Mouse (Mus musculus) embryonic facial prominence, embryonic 11.5 days (tissue): ENCODE data around the gene Sapcd1. TPM values are rescaled to one million over a fixed set of nuclear protein-coding genes. Genes with fewer than 3 reads are reported as not detected.

ENCODE experiments used
- ATAC-seq: fragments of 200-750 bp; cut with Nextera tagmentation; replicated peaks from 2 replicates; pipeline ENCODE4 v1.8.0; 2017; ENCODE audit warnings: low read depth; ENCODE audit not compliant: insufficient number of reproducible peaks, low FRiP score, low TSS enrichment
- DNase-seq: peaks from one replicate; pipeline ENCODE4 v3.0.0-alpha.2; 2015; ENCODE audit warnings: low spot score
- H3K27ac ChIP-seq: fragments of 300-500 bp; sonication (generic); replicated peaks from 2 replicates; pipeline ENCODE4 v1.5.1; 2014; ENCODE audit warnings: mild to moderate bottlenecking, low read depth, low read length, control low read depth
- H3K27me3 ChIP-seq: fragments of 300-500 bp; sonication (generic); 2 replicates; pipeline ENCODE4 v1.6.1; 2014; ENCODE audit warnings: mild to moderate bottlenecking, low read length, moderate library complexity, mixed read lengths; ENCODE audit not compliant: control insufficient read depth, insufficient read depth
- H3K36me3 ChIP-seq: fragments of 300-500 bp; sonication (generic); replicated peaks from 2 replicates; pipeline ENCODE4 v1.6.1; 2014; ENCODE audit warnings: low read depth, mild to moderate bottlenecking, low read length, moderate library complexity, mixed read lengths; ENCODE audit not compliant: control insufficient read depth, insufficient read depth
- H3K4me1 ChIP-seq: fragments of 300-500 bp; sonication (generic); 2 replicates; pipeline ENCODE4 v1.6.1; 2014; ENCODE audit warnings: low read length, mixed read lengths; ENCODE audit not compliant: control insufficient read depth, insufficient read depth
- H3K4me2 ChIP-seq: fragments of 300-500 bp; sonication (generic); 2 replicates; pipeline ENCODE4 v1.6.1; 2014; ENCODE audit warnings: low read depth, mild to moderate bottlenecking, control low read depth, low read length, moderate library complexity
- H3K4me3 ChIP-seq: fragments of 300-500 bp; sonication (generic); 2 replicates; pipeline ENCODE4 v1.5.1; 2014; ENCODE audit warnings: low read depth, low read length, control low read depth
- H3K9ac ChIP-seq: fragments of 300-500 bp; sonication (generic); replicated peaks from 2 replicates; pipeline ENCODE4 v1.6.1; 2014; ENCODE audit warnings: mild to moderate bottlenecking, control low read depth, low read length
- H3K9me3 ChIP-seq: fragments of 300-500 bp; sonication (generic); replicated peaks from 2 replicates; pipeline ENCODE4 v1.6.1; 2016; ENCODE audit warnings: mild to moderate bottlenecking, low read length, inconsistent platforms, mixed read lengths; ENCODE audit not compliant: control insufficient read depth
- WGBS: fragments of 180-500 bp; shearing (Covaris S2); extraction: QIAGEN DNeasy Blood & Tissue Kit; methylation state at CpG from one replicate; pipeline ENCODE4 v1.1.7; 2014; 5-methylcytosine and 5-hydroxymethylcytosine counted together
- polyA plus RNA-seq: library from polyadenylated mRNA; unstranded; fragments of >200 nt; fragmentation: Nextera tagmentation; extraction: Ambion mirVana; gene quantifications from 2 replicates; pipeline ENCODE4 v1.2.1, GENCODE M21; 2014

The Sapcd1 gene
- polyA plus RNA-seq, 1 experiment from 2014 or later, result 3.5 TPM

DNA sequence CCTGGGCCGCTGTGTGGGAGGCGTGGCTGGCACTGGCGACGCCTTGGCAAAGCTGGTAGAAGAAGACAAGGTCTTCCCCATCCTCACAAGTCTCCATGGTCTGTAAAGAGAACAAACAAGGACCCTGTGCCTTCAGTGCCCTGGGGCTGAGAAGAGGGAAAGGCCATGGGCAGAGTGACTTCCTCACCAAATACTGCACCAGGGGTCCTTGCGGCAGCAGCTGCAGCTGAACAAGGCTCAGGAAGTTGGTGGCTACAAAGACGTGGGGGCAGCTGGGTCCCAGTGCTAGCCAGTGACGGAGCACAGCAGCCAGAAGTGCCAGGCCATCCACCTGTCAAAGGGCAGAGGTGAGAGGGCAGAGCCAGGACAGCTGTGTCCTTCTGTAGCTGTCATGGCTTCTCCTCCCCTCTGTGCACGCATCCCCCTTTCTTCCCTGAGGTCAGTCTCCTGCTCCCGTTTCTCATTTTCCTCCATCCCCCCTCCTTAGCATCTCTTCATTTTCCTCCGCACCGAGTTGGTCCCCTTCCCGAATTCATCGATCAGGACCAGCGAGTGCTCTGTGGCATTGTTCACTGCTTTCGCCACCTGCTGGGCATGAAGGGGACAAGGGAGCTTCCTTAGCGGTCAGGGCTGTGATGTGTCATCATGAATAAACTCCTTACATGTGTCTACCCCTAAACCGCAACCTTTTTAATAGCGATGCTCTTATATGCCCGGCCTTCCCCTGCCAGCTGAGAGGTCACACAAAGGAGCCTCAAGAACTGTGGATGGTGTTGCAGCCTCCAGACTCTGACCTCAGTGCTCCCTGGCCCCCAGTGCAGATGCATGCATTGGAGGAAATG, 2.1 kb upstream of the Sapcd1 start:
- DNase-seq (peak; percentile 56), ATAC-seq (no peak)
- Histone ChIP-seq H3K36me3 (no peaks in the 10 kb centered on the region), H3K9ac (peak overlapping the region; percentile 13; the same call in 1 of the 2 replicates), H3K27ac (no peak overlapping the region), H3K27me3 (no peaks in the 10 kb centered on the region), H3K9me3 (no peaks in the 10 kb centered on the region), H3K4me1 (peaks cover 3% of the 10 kb centered on the region), H3K4me3 (no peak overlapping the region), H3K4me2 (no peak overlapping the region)
- WGBS, result 27% methylated on average over 19 of the region's 19 CpGs

GRCm38 (mm10) chr17:35028315-35028714, 499 bp upstream of the Sapcd1 start:
- no peak for ATAC-seq
- H3K27ac ChIP-seq, result no peak overlapping the region
- H3K9ac ChIP-seq, result no peak overlapping the region

DNA sequence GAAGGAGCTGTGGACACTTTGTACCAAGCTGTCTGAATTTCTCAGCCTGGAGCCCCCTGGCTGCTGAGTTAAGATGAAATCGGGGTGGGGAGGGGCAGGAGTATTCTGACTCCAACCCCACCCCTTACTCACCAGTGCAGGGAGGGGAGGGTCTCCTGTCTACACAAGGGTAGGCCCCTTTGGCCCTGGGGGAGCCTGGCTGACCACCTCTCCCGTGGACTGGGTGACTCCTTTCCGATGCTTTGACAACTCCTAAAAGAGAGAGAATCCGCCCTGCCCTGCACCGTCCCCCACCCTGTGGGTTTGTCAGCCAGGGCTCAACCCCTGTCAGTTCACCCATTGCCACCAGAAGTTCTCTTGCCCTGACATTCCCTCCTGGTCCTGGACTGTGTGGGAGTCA, 1.6 kb downstream of the Sapcd1 start:
- no peak overlapping the region for H3K4me3 ChIP-seq
- no peak overlapping the region for H3K9ac ChIP-seq
- WGBS, result 76% methylated on average over 5 of the region's 5 CpGs
- no peaks in the 10 kb centered on the region for H3K36me3 ChIP-seq
- no peak overlapping the region for H3K27ac ChIP-seq
- H3K9me3 ChIP-seq, result no peaks in the 10 kb centered on the region
- no peak for DNase-seq
- ATAC-seq, result no peak
- H3K27me3 ChIP-seq, result no peaks in the 10 kb centered on the region
- H3K4me2 ChIP-seq, result no peak overlapping the region
- peaks cover 3% of the 10 kb centered on the region for H3K4me1 ChIP-seq

More at GRCm38 (mm10) chr17:35028315-35028714, 499 bp upstream of the Sapcd1 start:
- Histone ChIP-seq H3K36me3 (no peaks in the 10 kb centered on the region), H3K27me3 (no peaks in the 10 kb centered on the region), H3K4me2 (no peak overlapping the region), H3K9me3 (no peaks in the 10 kb centered on the region), H3K4me1 (peaks cover 3% of the 10 kb centered on the region), H3K4me3 (no peak overlapping the region)
- 73% methylated on average over 2 of the region's 2 CpGs for WGBS
- no peak for DNase-seq

DNA sequence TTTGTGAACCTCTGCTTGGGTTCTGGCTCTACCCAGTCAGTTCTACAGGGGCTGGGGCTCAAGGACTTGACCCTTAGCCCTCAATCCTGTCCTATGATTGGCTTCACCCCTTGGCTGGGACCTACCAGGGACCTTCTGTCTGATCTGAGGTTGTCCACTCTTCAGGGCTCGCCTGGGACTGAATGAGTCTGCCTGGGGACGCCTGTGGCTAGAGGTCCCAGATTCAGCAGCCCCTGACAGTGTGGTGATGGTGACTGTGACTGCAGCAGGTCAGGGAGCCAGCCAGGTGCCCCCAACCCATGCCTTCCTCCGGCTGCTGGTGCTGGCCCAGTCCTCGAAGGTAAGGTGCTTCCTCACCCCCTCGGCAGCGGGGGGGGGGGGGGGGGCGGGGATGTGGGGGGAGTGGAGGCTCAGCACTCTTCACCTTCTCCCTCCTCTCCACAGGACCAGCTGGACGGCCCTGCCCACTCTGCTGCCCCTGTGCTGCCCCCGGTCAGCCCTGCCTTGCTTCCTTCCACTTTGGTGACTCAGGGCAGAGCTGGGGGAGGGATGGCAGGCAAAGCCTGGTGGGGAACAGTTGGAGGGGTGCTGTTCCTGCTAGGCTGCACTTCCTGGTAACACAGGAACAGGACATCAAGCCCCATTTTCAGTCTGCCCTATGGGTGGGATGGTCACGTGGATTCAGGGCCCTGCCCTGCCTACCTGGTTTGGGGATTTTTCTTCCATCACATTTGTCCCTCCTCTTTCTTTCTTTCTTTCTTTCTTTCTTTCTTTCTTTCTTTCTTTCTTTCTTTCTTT, 2.9 kb downstream of the Sapcd1 start:
- 55% methylated on average over 7 of the region's 10 CpGs for WGBS
- H3K27ac ChIP-seq, result no peak overlapping the region

GRCm38 (mm10) chr17:35024261-35024660, 3.6 kb downstream of the Sapcd1 start:
- Histone ChIP-seq H3K4me1 (no peaks in the 10 kb centered on the region; the same call in none of the 2 replicates), H3K27ac (no peak overlapping the region), H3K36me3 (no peaks in the 10 kb centered on the region), H3K4me2 (no peak overlapping the region), H3K27me3 (no peaks in the 10 kb centered on the region), H3K9ac (no peak overlapping the region), H3K9me3 (no peaks in the 10 kb centered on the region), H3K4me3 (no peak overlapping the region)
- ATAC-seq (no peak), DNase-seq (no peak)
- 83% methylated on average over 12 of the region's 13 CpGs for WGBS

More for the DNA sequence above, 2.9 kb downstream of the Sapcd1 start:
- Histone ChIP-seq H3K4me1 (peaks cover 3% of the 10 kb centered on the region), H3K36me3 (no peaks in the 10 kb centered on the region), H3K4me3 (no peak overlapping the region), H3K4me2 (no peak overlapping the region), H3K27me3 (no peaks in the 10 kb centered on the region), H3K9me3 (no peaks in the 10 kb centered on the region), H3K9ac (no peak overlapping the region)
- DNase-seq, result no peak
- no peak for ATAC-seq

DNA sequence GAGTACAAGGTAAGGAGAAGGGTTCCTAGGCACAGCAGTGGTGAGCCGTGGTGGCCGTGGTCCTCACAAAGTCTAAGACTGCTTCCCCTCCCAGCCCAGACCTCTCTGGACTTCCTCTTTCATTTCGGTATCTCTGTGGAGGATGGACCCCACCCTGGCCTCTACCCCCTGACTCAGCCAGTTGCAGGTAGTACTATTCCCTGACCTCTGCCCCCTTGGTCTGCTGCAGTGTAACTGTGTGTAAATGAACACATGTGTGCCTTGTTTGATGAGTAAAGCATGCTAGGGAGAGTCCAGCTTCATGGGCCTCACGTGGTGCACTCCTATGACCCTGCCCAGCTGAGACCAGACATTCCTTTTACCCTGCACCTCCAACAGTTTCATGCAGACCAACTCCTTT, 4.1 kb downstream of the Sapcd1 start:
- 59% methylated on average over 4 of the region's 4 CpGs for WGBS
- Histone ChIP-seq H3K27ac (no peak overlapping the region), H3K4me1 (no peaks in the 10 kb centered on the region; the same call in none of the 2 replicates)

DNA sequence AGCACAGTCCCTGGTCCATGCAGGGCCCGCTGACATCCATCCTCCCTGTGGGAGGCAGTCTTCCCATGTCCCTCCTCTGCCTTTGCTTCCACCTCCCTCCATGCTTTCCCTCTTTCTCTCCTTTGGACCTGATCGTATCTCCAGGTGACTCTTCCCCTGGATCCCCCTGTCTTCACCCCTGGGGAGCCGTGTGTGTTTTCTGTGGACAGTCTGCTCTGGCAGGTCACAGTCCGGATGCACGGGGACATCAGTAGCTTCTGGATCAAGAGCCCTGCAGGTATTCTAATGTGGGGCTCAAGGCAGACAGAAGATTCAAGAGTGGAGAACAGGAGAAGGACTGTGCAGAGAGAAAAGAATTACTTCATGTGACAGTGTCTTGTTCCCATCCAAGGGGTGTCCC, 4.6 kb downstream of the Sapcd1 start:
- DNase-seq, result no peak
- H3K27ac ChIP-seq, result no peak overlapping the region
- H3K9me3 ChIP-seq, result no peaks in the 10 kb centered on the region
- H3K27me3 ChIP-seq, result no peaks in the 10 kb centered on the region
- H3K4me3 ChIP-seq, result no peak overlapping the region
- no peak overlapping the region for H3K4me2 ChIP-seq
- ATAC-seq, result no peak
- no peaks in the 10 kb centered on the region for H3K36me3 ChIP-seq
- WGBS, result 87% methylated on average over 5 of the region's 5 CpGs
- no peaks in the 10 kb centered on the region; the same call in none of the 2 replicates for H3K4me1 ChIP-seq
- no peak overlapping the region for H3K9ac ChIP-seq

More for the DNA sequence above, 4.1 kb downstream of the Sapcd1 start:
- H3K9me3 ChIP-seq, result no peaks in the 10 kb centered on the region
- no peaks in the 10 kb centered on the region for H3K36me3 ChIP-seq
- no peaks in the 10 kb centered on the region for H3K27me3 ChIP-seq
- DNase-seq (no peak), ATAC-seq (no peak)
- no peak overlapping the region for H3K4me3 ChIP-seq
- no peak overlapping the region for H3K4me2 ChIP-seq
- H3K9ac ChIP-seq, result no peak overlapping the region
